Mouse (Mus musculus): ENCODE data around the gene Iffo2. TPM values are rescaled to one million over a fixed set of nuclear protein-coding genes. Genes with fewer than 3 reads are reported as not detected.

The Iffo2 gene
- polyA plus RNA-seq, 1 experiment from 2014 or later: 3.7 TPM

DNA sequence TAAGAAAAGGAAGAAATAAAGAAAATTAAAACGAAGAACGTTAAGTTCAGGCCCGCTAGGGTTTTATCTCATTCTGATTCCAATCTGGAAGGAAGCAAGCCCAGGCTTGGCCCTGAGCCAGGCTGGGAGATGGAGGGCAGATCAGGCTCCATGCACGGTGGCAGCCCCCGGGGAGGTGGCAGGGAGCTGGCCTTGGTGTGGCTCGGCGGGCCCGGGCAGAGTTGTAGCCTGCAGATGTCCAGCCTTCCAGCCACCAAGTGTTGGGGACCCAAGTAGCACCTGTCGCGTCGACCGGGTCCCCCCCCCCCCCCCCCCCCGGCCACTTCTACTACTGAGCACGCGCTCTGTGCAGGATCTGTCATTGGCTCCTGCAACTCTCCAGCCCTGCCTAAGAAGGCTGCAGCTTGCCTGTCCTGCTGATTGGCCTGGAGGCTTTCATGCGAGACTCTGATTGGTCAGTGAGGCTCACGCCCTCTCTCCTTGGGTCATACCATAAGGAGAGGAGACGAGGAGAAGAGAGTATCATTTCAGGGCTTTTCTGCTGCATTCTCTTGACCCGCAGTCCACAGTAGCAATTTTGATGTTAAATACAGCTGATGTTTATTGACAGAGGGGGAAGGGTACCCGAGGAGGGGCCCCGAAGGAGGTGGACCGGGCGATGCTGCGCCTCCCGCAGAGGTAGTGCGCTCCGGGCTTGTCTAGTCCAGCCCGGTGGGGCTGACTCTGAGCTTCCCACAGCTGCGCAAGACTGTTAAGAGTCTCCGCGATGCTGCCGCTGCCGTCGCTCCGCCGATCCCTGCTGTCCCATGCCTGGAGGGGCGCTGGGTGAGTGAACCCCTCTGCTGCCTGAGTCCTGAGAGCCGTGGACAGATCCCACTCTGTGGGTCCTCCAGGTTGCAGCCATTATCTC is 92.3 kb downstream of the Iffo2 start, which contains the start of gene Aldh4a1:
Gene Aldh4a1 (plus strand): TSS at position 494 of the 910 bp plus-strand sequence.
- WGBS: under 1% methylated on average over 32 of the region's 38 CpGs
- Histone ChIP-seq H3K4me2 (ENCODE audit: low read depth, low read length) (peak within 1 kb of the TSS; percentile 89), H3K9me3 (ENCODE audit: control insufficient read depth, low read length) (no peaks in the 10 kb centered on the region), H3K9ac (ENCODE audit: low read length) (peak within 1 kb of the TSS; percentile 74), H3K4me3 (ENCODE audit: low read length) (peak within 1 kb of the TSS; percentile 66), H3K27me3 (ENCODE audit: control insufficient read depth, insufficient read depth, low read depth, low read length) (no peaks in the 10 kb centered on the region), H3K4me1 (replicated peaks; ENCODE audit: control insufficient read depth, insufficient read depth, low read length) (peaks cover 19% of the 10 kb centered on the region), H3K27ac (ENCODE audit: low read length) (peak within 1 kb of the TSS; percentile 66), H3K36me3 (ENCODE audit: control insufficient read depth, insufficient read depth, low read length) (no peaks in the 10 kb centered on the region)
- peak; percentile 100 for ATAC-seq (ENCODE audit: low read depth)

DNA sequence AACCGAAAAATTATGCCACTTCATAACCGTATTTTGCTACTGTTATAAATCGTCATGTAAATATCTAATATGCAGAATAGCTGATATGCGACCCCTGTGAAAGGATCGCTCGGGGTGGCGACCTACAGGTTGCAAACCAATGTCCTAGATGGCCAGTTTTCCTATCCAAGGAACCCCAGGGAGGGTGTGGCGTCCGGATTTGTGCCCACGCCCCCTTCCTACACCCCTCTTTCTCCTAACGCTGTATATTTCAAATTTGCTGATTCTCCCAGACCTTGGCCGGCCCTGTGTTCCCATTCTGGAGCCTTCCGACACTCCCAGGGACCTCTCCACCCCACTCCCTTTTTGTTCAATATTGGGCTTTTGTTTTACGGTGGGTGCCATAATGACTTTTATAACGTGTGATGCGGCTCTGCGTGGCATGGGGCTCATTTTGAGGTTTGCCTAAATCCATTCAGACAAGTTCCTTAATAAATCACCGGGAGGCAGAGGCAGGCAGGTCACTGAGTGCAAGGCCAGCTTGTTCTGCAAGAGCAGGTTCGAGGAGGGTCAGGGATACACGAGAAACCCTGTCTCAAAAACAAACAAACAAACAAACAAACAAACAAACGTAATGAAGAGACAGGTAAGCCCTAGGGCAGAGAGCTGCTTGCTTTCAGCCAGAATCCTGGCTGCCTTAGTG is 93.2 kb downstream of the Iffo2 start:
- H3K36me3 ChIP-seq (ENCODE audit: control insufficient read depth, insufficient read depth, low read length): no peaks in the 10 kb centered on the region
- H3K27ac ChIP-seq (ENCODE audit: low read length): peak overlapping the region; percentile 66; the same call in 1 of the 2 replicates
- H3K27me3 ChIP-seq (ENCODE audit: control insufficient read depth, insufficient read depth, low read depth, low read length): no peaks in the 10 kb centered on the region

DNA sequence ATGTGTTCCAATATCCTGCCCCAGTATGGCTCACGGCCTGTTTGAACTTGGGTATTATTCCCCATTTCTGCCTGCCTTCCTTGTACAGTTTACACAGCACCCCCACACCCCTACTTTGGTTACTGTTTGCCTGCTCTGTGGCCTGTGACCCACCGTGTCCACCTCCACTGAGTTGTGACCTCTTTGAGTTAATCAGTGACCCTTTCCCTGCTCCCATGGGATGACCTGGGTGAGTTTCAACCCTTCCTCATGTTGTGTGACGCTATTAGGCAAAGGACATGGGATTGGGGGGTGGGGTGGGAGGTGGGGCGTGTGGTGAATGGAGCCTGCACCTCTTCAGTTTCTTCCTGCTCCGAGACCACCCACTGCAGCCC is 93.8 kb downstream of the Iffo2 start:
- Histone ChIP-seq H3K4me2 (ENCODE audit: low read depth, low read length) (peak overlapping the region; percentile 89), H3K9ac (ENCODE audit: low read length) (no peak overlapping the region), H3K9me3 (ENCODE audit: control insufficient read depth, low read length) (no peaks in the 10 kb centered on the region), H3K27ac (ENCODE audit: low read length) (no peak overlapping the region), H3K27me3 (ENCODE audit: control insufficient read depth, insufficient read depth, low read depth, low read length) (no peaks in the 10 kb centered on the region), H3K36me3 (ENCODE audit: control insufficient read depth, insufficient read depth, low read length) (no peaks in the 10 kb centered on the region), H3K4me3 (ENCODE audit: low read length) (no peak overlapping the region; the same call in 1 of the 2 replicates), H3K4me1 (replicated peaks; ENCODE audit: control insufficient read depth, insufficient read depth, low read length) (peaks cover 19% of the 10 kb centered on the region)
- WGBS: 38% methylated on average over 5 of the region's 5 CpGs
- ATAC-seq (ENCODE audit: low read depth): no peak

More for the DNA sequence above, 93.2 kb downstream of the Iffo2 start:
- Histone ChIP-seq H3K9me3 (ENCODE audit: control insufficient read depth, low read length) (no peaks in the 10 kb centered on the region), H3K4me1 (replicated peaks; ENCODE audit: control insufficient read depth, insufficient read depth, low read length) (peaks cover 19% of the 10 kb centered on the region), H3K4me3 (ENCODE audit: low read length) (peak overlapping the region; percentile 66), H3K4me2 (ENCODE audit: low read depth, low read length) (peak overlapping the region; percentile 89), H3K9ac (ENCODE audit: low read length) (peak overlapping the region; percentile 74)
- 18% methylated on average over 21 of the region's 21 CpGs for WGBS
- no peak for ATAC-seq (ENCODE audit: low read depth)

DNA sequence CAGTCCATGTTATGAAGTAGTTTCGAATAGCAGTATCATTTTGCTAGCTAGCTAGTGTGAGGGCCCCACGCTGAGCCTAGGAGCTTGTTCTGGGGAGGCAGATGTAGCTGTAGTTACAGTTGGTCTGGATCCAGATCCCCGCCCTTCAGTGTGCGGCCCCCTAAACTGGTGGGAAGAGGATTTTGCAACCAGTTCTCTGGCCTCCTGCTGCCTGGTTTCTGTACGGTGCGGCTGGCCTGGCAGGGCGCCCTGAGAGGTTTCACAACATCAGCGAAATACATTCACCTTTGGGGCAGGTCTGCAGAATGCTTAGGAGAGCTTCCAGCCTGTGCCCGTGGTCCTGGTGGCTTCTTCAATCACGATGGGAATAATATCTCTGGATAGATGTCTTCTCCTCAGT is 94.4 kb downstream of the Iffo2 start:
- WGBS: 51% methylated on average over 10 of the region's 10 CpGs
- Histone ChIP-seq H3K36me3 (ENCODE audit: control insufficient read depth, insufficient read depth, low read length) (no peaks in the 10 kb centered on the region), H3K27me3 (ENCODE audit: control insufficient read depth, insufficient read depth, low read depth, low read length) (no peaks in the 10 kb centered on the region), H3K4me2 (ENCODE audit: low read depth, low read length) (peak overlapping the region; percentile 89), H3K9ac (ENCODE audit: low read length) (peak overlapping the region; percentile 22; the same call in 1 of the 2 replicates), H3K9me3 (ENCODE audit: control insufficient read depth, low read length) (no peaks in the 10 kb centered on the region), H3K4me1 (replicated peaks; ENCODE audit: control insufficient read depth, insufficient read depth, low read length) (peaks cover 19% of the 10 kb centered on the region), H3K4me3 (ENCODE audit: low read length) (no peak overlapping the region), H3K27ac (ENCODE audit: low read length) (no peak overlapping the region)
- no peak for ATAC-seq (ENCODE audit: low read depth)

- H3K27ac ChIP-seq (ENCODE audit: low read length): no peak overlapping the region
- no peak overlapping the region for H3K9ac ChIP-seq (ENCODE audit: low read length)
- no peak overlapping the region for H3K4me3 ChIP-seq (ENCODE audit: low read length)
- no peak overlapping the region for H3K4me2 ChIP-seq (ENCODE audit: low read depth, low read length)
- H3K27me3 ChIP-seq (ENCODE audit: control insufficient read depth, insufficient read depth, low read depth, low read length): no peaks in the 10 kb centered on the region
- H3K36me3 ChIP-seq (ENCODE audit: control insufficient read depth, insufficient read depth, low read length): no peaks in the 10 kb centered on the region
- no peak for ATAC-seq (ENCODE audit: low read depth)
- WGBS: 87% methylated on average over 11 of the region's 11 CpGs
- H3K4me1 ChIP-seq (replicated peaks; ENCODE audit: control insufficient read depth, insufficient read depth, low read length): peaks cover 32% of the 10 kb centered on the region
- H3K9me3 ChIP-seq (ENCODE audit: control insufficient read depth, low read length): no peaks in the 10 kb centered on the region
Measured at GRCm38 (mm10) chr4:139627361-139627760, 97.0 kb downstream of the Iffo2 start.

GRCm38 (mm10) chr4:139630171-139630570 is 99.8 kb downstream of the Iffo2 start:
- ATAC-seq (ENCODE audit: low read depth): no peak
- no peaks in the 10 kb centered on the region for H3K36me3 ChIP-seq (ENCODE audit: control insufficient read depth, insufficient read depth, low read length)
- H3K9me3 ChIP-seq (ENCODE audit: control insufficient read depth, low read length): no peaks in the 10 kb centered on the region
- no peak overlapping the region for H3K9ac ChIP-seq (ENCODE audit: low read length)
- H3K4me3 ChIP-seq (ENCODE audit: low read length): no peak overlapping the region
- no peaks in the 10 kb centered on the region for H3K27me3 ChIP-seq (ENCODE audit: control insufficient read depth, insufficient read depth, low read depth, low read length)
- H3K4me1 ChIP-seq (replicated peaks; ENCODE audit: control insufficient read depth, insufficient read depth, low read length): peaks cover 16% of the 10 kb centered on the region
- no peak overlapping the region for H3K27ac ChIP-seq (ENCODE audit: low read length)
- 61% methylated on average over 10 of the region's 10 CpGs for WGBS
- no peak overlapping the region for H3K4me2 ChIP-seq (ENCODE audit: low read depth, low read length)

DNA sequence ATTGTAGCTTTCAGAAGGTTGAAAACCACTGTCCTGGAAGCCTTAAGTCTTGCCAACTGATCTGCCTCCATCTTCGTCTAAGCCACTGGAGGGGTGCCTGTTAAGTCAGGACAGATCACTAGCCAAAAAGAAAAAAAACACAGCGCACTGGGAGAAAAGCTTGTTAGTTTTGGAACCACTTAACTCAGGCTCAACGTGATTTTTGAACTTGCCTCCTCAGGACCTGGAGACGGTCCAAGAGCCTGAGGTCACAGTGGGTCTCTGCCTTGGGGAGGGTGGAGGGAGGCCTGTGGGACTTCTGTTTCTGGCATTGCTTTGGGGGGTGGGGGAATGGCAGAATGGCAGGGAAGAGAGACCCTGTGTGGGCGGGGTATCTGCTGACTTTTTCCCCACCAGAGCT is 100.8 kb downstream of the Iffo2 start:
- Histone ChIP-seq H3K27ac (ENCODE audit: low read length) (no peak overlapping the region), H3K4me1 (replicated peaks; ENCODE audit: control insufficient read depth, insufficient read depth, low read length) (peaks cover 16% of the 10 kb centered on the region), H3K27me3 (ENCODE audit: control insufficient read depth, insufficient read depth, low read depth, low read length) (no peaks in the 10 kb centered on the region), H3K9ac (ENCODE audit: low read length) (no peak overlapping the region), H3K36me3 (ENCODE audit: control insufficient read depth, insufficient read depth, low read length) (no peaks in the 10 kb centered on the region), H3K4me2 (ENCODE audit: low read depth, low read length) (no peak overlapping the region), H3K9me3 (ENCODE audit: control insufficient read depth, low read length) (no peaks in the 10 kb centered on the region), H3K4me3 (ENCODE audit: low read length) (no peak overlapping the region)
- 34% methylated on average over 5 of the region's 5 CpGs for WGBS
- ATAC-seq (ENCODE audit: low read depth): peak; percentile 30; the same call in 1 of the 2 replicates

- no peak overlapping the region for H3K4me3 ChIP-seq (ENCODE audit: low read length)
- no peak overlapping the region for H3K27ac ChIP-seq (ENCODE audit: low read length)
- H3K36me3 ChIP-seq (ENCODE audit: control insufficient read depth, insufficient read depth, low read length): no peaks in the 10 kb centered on the region
- 73% methylated on average over 7 of the region's 7 CpGs for WGBS
- H3K4me1 ChIP-seq (replicated peaks; ENCODE audit: control insufficient read depth, insufficient read depth, low read length): peaks cover 16% of the 10 kb centered on the region
- no peaks in the 10 kb centered on the region for H3K27me3 ChIP-seq (ENCODE audit: control insufficient read depth, insufficient read depth, low read depth, low read length)
- ATAC-seq (ENCODE audit: low read depth): no peak; the same call in 1 of the 2 replicates
- H3K9me3 ChIP-seq (ENCODE audit: control insufficient read depth, low read length): no peaks in the 10 kb centered on the region
- H3K9ac ChIP-seq (ENCODE audit: low read length): no peak overlapping the region
- no peak overlapping the region for H3K4me2 ChIP-seq (ENCODE audit: low read depth, low read length)
Measured at GRCm38 (mm10) chr4:139631569-139632253, 101.4 kb downstream of the Iffo2 start.

GRCm38 (mm10) chr4:139632254-139632580 is 101.9 kb downstream of the Iffo2 start:
- Histone ChIP-seq H3K9ac (ENCODE audit: low read length) (no peak overlapping the region), H3K27ac (ENCODE audit: low read length) (no peak overlapping the region), H3K27me3 (ENCODE audit: control insufficient read depth, insufficient read depth, low read depth, low read length) (no peaks in the 10 kb centered on the region), H3K4me3 (ENCODE audit: low read length) (no peak overlapping the region), H3K36me3 (ENCODE audit: control insufficient read depth, insufficient read depth, low read length) (no peaks in the 10 kb centered on the region), H3K9me3 (ENCODE audit: control insufficient read depth, low read length) (no peaks in the 10 kb centered on the region), H3K4me2 (ENCODE audit: low read depth, low read length) (no peak overlapping the region), H3K4me1 (replicated peaks; ENCODE audit: control insufficient read depth, insufficient read depth, low read length) (peaks cover 16% of the 10 kb centered on the region)
- 71% methylated on average over 10 of the region's 10 CpGs for WGBS
- ATAC-seq (ENCODE audit: low read depth): no peak
